Mouse (Mus musculus): Measurements from ENCODE around the gene Krtap12-1.
"Not testable (repeated sequence)": the region's sequence is repeated elsewhere in the genome, so short reads cannot be mapped to it uniquely, and the experiment has no call there.

Krtap12-1 gene

GRCm38 (mm10) chr10:77720299-77720698 lies at the start of gene Krtap12-1:
Gene Krtap12-1 (plus strand): TSS chr10:77720599.
- not testable (repeated sequence) for DNase-seq

GRCm38 (mm10) chr10:77670710-77671109 lies 49.7 kb upstream of the Krtap12-1 start:
- DNase-seq, result no peak

- no peak for DNase-seq
These were observed 48.9 kb upstream of the Krtap12-1 start for GRCm38 (mm10) chr10:77671519-77671918.

- DNase-seq, result no peak
These were observed 46.6 kb upstream of the Krtap12-1 start for GRCm38 (mm10) chr10:77673765-77674164.

- no peak for DNase-seq
These were observed 42.8 kb upstream of the Krtap12-1 start for GRCm38 (mm10) chr10:77677562-77677961.

- DNase-seq, result no peak
These were observed 37.4 kb upstream of the Krtap12-1 start for GRCm38 (mm10) chr10:77682994-77683393.

- no peak for DNase-seq
These were observed 36.2 kb upstream of the Krtap12-1 start for GRCm38 (mm10) chr10:77684181-77684580.

- DNase-seq, result no peak
These were observed 34.3 kb upstream of the Krtap12-1 start, which contains the start of gene Tspear for GRCm38 (mm10) chr10:77685895-77686664. Gene Tspear (plus strand): TSS chr10:77686569.

GRCm38 (mm10) chr10:77687021-77687420 lies 33.4 kb upstream of the Krtap12-1 start:
- DNase-seq, result no peak

GRCm38 (mm10) chr10:77690356-77690807 lies 30.0 kb upstream of the Krtap12-1 start, which contains the start of gene Gm19402:
Gene Gm19402 (minus strand): TSS chr10:77690757.
- DNase-seq, result not testable (repeated sequence)

- DNase-seq, result no peak
These were observed 23.3 kb upstream of the Krtap12-1 start, which contains the start of gene Gm9508 for GRCm38 (mm10) chr10:77697133-77697532. Gene Gm9508 (minus strand): TSS chr10:77697233.

GRCm38 (mm10) chr10:77706326-77706725 lies 14.1 kb upstream of the Krtap12-1 start, which contains the start of gene Gm10272:
Gene Gm10272 (plus strand): TSS chr10:77706626.
- no peak for DNase-seq

- DNase-seq, result no peak
These were observed 10.6 kb upstream of the Krtap12-1 start for GRCm38 (mm10) chr10:77709831-77710230.

- DNase-seq, result not testable (repeated sequence)
These were observed 9.2 kb upstream of the Krtap12-1 start, which contains the start of gene Gm10024 for GRCm38 (mm10) chr10:77711157-77711556. Gene Gm10024 (plus strand): TSS chr10:77711457.

GRCm38 (mm10) chr10:77713734-77714133 lies 6.7 kb upstream of the Krtap12-1 start:
- no peak for DNase-seq

- no peak for DNase-seq
These were observed 4.9 kb upstream of the Krtap12-1 start, which contains the start of gene Gm10142 for GRCm38 (mm10) chr10:77715507-77715906. Gene Gm10142 (plus strand): TSS chr10:77715807.

- no peak for DNase-seq
These were observed 4.5 kb downstream of the Krtap12-1 start for GRCm38 (mm10) chr10:77724855-77725254.

- no peak for DNase-seq
These were observed 5.8 kb downstream of the Krtap12-1 start, which contains the start of gene Gm10100 for GRCm38 (mm10) chr10:77726186-77726585. Gene Gm10100 (plus strand): TSS chr10:77726486.

- no peak for DNase-seq
These were observed 7.9 kb downstream of the Krtap12-1 start for GRCm38 (mm10) chr10:77728280-77728679.

- DNase-seq, result no peak
These were observed 8.8 kb downstream of the Krtap12-1 start for GRCm38 (mm10) chr10:77729241-77729640.

GRCm38 (mm10) chr10:77735928-77736327 lies 15.5 kb downstream of the Krtap12-1 start:
- no peak for DNase-seq

- DNase-seq, result no peak
These were observed 18.5 kb downstream of the Krtap12-1 start for GRCm38 (mm10) chr10:77738929-77739328.

- not testable (repeated sequence) for DNase-seq
These were observed 21.7 kb downstream of the Krtap12-1 start, which contains the start of gene Gm18596 for GRCm38 (mm10) chr10:77741924-77742688. Gene Gm18596 (minus strand): TSS chr10:77742638.

Data from kidney, postnatal 14 days (tissue).